Mouse (Mus musculus) CH12.LX (cell line): ENCODE measurements around the gene Tmem8.

Experiments
- CTCF ChIP-seq, 2 experiments: IDR thresholded peaks in 1 of 2; conservative IDR thresholded peaks in 1 of 2; 2 replicates each; pipeline ENCODE4 v1.5.1; 2011 to 2012; ENCODE audit warnings: low read depth in 2 of 2, low read length in 2 of 2, improper control_type of control experiment in 1 of 2, inconsistent platforms in 1 of 2, mild to moderate bottlenecking in 1 of 2, moderate library complexity in 1 of 2
- E2F4 ChIP-seq: IDR thresholded peaks from 2 replicates; pipeline ENCODE4 v1.6.1; 2011; ENCODE audit warnings: low read depth, low read length, improper control_type of control experiment; ENCODE audit not compliant: insufficient replicate concordance
- KAT2A ChIP-seq: IDR thresholded peaks from 2 replicates; pipeline ENCODE4 v1.6.1; 2012; ENCODE audit warnings: low read length, improper control_type of control experiment, inconsistent platforms; ENCODE audit not compliant: insufficient replicate concordance
- NELFE ChIP-seq: IDR thresholded peaks from 2 replicates; pipeline ENCODE4 v1.6.1; 2011; ENCODE audit warnings: low read depth, low read length, improper control_type of control experiment
- POLR2AphosphoS2 ChIP-seq: IDR thresholded peaks from 2 replicates; pipeline ENCODE4 v1.6.1; 2011; ENCODE audit warnings: low read depth, low read length, improper control_type of control experiment
- TCF12 ChIP-seq: IDR thresholded peaks from 2 replicates; pipeline ENCODE4 v1.6.1; 2014; ENCODE audit warnings: low read depth, mild to moderate bottlenecking, inconsistent platforms, low read length, improper control_type of control experiment
- ZC3H11A ChIP-seq: IDR thresholded peaks from 2 replicates; pipeline ENCODE4 v1.6.1; 2012; ENCODE audit warnings: low read depth, mild to moderate bottlenecking, inconsistent platforms, low read length, improper control_type of control experiment

DNA sequence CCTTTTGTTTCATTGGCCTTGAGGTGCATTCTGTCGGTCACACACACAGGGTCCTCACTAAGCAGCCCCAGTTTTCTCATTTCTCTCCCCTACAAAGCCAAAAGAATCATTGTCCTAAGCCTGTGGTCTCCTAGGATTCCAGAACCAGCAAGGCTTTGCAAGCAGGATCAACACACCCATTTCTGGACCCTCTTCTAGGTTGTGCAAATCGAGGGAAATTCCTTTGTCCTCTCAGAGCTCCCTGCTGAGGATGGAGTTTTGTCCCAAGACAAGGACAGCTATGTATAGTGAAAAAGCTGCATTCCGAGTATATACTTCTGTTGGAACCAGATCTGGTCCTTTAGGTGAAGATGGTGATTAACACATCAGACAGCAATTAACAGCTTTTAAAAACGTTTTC is 2.9 kb upstream of the Tmem8 start:
- no peak for TF ChIP-seq ZC3H11A
- no peak for TF ChIP-seq NELFE
- no peak for TF ChIP-seq CTCF (conservative IDR thresholded peaks at IDR 0.05 in 1 of 2, IDR thresholded peaks at IDR 0.05 in 1 of 2; ENCODE audit: low read depth in 2 of 2, low read length in 2 of 2)
- TF ChIP-seq KAT2A = no peak
- TF ChIP-seq TCF12 = no peak
- no peak for TF ChIP-seq E2F4
- no peak for TF ChIP-seq POLR2AphosphoS2
